Mouse (Mus musculus) cerebellum, postnatal 36 days (tissue): ENCODE data around the gene Llcfc1.

Source experiments
- DNase-seq, 2 experiments: peaks; one replicate each; pipeline ENCODE4 v3.0.0; 2021 to 2022; ENCODE audit warnings: mixed read lengths in 2 of 2

Gene Llcfc1

GRCm38 (mm10) chr6:41684131-41684530, at the start of gene Llcfc1:
Gene Llcfc1, plus strand, starts transcription at chr6:41684431.
- no peak for DNase-seq

DNA sequence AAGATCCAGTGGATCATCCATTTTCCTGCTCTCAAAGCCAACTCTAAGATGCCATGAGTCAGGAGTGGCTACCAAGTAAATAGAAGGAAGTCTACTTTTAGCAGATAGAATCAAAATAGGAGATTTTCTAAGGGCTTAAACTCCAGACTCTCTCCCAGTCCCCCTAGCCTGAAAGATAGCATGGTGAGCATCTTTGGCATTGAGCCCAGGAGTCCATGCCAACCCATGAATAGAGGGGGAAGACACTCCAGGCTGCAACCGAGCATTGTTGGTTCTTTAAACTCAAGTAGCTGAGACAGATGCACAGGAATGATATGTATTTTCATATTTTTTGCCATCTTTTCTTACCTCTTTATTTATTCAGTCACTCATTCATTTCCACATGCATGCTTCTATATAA, 49.0 kb upstream of the Llcfc1 start:
- no peak for DNase-seq

GRCm38 (mm10) chr6:41636178-41636577, 48.1 kb upstream of the Llcfc1 start, which contains the start of gene Trpv6:
Gene Trpv6, minus strand, starts transcription at chr6:41636405.
- DNase-seq: no peak

GRCm38 (mm10) chr6:41637393-41637792, 46.8 kb upstream of the Llcfc1 start:
- DNase-seq: no peak

- no peak for DNase-seq
These were observed 46.2 kb upstream of the Llcfc1 start for GRCm38 (mm10) chr6:41637927-41638506.

DNA sequence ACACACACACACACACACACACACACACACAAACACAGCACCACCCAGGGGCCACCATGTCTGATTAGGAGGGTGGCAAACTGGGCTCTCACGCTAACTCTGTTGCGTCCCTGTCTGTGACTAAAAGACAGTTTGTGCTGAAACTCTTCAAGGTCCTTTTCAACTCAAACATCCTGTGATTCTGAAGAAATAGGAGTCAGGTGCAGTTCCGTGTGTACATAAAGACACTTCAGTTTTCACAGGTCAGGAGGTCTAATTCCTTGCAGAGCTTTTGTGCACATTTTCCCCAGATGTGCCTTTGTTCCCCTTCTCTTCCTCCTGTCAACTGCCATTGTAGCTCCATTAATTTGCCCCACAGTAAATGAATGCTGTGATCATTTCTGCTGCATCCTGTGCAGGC, 43.8 kb upstream of the Llcfc1 start:
- no peak for DNase-seq

DNA sequence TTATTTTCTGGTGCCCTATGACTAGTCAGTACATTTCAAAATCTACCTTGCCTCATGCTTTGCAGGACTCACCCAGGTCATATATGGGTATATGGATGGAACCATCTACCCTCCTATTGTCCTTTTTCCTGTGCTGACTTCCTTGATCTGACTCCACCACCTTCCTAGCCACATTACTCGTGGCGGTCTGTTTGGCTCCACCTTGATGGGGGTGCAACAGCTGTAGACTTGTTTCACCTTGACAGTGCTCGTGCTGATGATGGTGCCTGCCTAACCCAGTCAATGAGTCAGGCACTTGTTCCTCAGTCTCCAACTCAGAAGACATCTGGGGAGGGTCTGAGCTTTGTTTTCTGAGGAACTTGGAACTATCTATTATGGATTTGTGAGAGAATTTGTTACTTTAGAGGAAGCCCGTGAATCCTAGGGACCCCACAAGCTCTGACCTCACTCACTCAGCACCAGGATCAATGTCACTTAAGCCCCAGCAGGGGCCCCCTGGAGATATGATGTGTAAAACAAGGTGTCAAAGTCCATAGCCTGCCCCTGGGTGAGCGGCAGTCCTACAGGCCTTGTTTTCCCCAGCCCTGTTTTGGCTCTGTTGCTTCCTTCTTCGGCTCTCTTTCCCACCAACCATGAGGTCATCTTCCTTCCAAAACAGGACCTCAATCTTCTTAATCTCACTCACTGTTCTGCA, 42.9 kb upstream of the Llcfc1 start:
- DNase-seq: no peak

GRCm38 (mm10) chr6:41642765-41643164, 41.5 kb upstream of the Llcfc1 start:
- no peak for DNase-seq

- no peak for DNase-seq
These were observed 41.0 kb upstream of the Llcfc1 start for GRCm38 (mm10) chr6:41643227-41643626.

- no peak for DNase-seq
These were observed 38.0 kb upstream of the Llcfc1 start for GRCm38 (mm10) chr6:41646220-41646619.

- no peak for DNase-seq
These were observed 37.6 kb upstream of the Llcfc1 start for GRCm38 (mm10) chr6:41646672-41647071.

DNA sequence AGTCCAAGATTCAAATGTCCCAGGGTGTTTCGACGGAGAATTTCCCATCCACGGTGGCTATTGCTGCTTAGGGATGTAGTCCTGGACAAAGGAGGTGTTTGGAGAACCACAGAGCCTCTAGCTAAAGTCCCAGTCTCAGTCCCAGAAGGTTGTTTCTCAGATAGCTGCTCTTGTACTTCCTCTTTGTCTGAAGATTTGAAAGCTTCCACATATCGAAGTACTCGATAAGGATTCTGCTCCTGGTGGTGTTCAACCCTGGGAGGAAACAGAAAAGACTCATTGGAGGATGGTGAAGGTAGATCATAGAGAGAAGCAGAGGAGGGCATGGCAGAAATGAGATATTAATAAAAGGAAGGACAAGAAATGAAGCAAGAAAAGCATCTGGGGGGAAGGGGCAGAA, 31.1 kb upstream of the Llcfc1 start:
- no peak for DNase-seq

DNA sequence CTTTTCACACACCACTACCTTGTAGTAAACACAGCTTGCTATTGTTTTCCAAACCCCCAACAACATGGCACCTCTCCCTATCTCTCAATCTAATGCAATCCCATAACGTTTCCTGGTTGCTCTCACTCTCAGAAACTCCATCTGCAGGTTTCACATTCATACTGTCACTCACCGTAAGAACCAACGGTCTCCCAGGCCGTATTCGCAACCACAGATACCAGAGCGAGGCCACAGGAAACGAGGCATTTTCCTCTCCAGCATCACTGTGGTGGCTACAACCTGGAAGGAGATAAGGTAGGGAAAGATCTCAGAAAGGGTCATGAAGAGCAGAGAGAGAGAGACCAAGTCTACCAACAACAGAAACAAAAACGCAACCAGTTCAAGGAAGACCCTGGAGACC, 29.6 kb upstream of the Llcfc1 start:
- DNase-seq: no peak

DNA sequence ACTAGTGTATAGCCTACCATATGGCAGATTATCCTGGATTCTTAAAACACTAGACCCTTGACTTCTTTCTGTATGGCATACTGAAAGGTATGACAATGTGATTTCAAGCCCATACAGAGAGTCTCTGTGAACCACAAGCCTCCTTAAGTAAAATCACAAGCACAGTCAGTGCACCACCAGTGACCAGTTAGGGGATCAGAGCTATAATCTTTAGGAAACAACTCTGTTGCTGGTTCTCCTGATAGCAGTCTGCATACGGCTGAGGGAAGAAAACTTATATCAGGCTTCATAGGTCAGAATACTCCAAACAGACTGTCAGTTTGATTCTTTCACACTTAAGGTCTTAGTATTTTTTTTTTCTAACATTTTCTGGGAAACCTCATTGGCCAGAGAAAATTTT, 25.7 kb upstream of the Llcfc1 start:
- no peak for DNase-seq

GRCm38 (mm10) chr6:41662320-41662719, 21.9 kb upstream of the Llcfc1 start:
- DNase-seq: no peak

DNA sequence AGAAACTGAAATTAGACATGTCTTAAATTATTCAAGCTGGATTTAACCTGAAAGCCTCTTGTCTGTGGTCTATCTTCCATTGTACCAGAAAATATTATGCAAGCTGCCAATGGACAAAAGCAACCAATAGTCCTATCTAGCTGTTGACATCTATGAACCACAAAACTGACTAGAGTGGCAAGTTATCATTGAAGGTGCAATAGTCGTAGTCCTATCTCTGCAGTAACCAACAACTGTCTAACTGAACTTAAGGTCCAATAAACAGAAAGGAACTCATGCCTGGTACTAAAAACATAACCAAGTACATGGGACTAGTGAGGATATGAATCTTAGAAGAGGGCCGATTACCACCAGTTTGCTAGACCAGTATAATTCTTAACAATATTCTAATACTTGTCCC, 7.7 kb upstream of the Llcfc1 start:
- no peak for DNase-seq

DNA sequence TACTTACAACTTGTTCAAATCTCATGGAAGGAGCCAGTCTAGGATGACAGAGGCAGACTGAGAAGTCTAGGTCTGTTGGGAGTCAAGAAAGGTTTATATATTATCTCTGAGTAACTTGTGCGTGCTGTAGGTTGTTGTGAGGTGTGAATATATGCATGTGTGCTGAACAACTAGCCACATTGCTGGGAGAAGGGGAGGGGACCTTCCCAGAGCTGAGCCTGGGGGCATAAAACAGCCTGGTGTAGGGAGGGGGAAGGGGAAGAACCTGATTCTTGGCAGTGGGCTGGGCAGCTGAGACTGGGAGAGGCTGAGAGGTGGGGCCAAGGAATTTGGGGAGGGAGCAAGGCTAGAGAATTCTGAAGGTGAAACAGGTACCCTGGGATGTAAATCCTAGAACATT, 3.6 kb upstream of the Llcfc1 start, which contains the start of gene Trpv5:
Gene Trpv5, minus strand, starts transcription at position 101 of the 400 bp plus-strand sequence.
- no peak for DNase-seq

DNA sequence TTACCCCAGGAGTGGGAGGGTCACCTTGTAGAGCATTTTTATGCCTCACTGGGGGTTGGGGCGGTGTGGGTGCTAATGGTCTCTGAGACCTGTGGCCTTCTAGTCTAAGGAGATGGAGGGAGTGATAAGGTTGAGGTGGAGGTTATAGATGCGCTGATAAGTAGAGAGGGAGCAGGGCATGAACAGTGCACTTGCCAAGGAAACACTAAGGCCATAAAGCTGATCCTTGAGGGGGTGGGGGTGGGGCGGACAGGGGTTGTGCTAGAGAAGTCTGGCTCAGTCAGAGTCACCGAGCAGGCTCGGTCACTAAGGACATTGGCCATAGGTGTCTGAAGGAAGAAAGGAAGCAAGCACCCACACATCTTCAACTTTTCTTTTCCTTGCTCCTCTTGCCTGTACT, 2.6 kb upstream of the Llcfc1 start:
- no peak for DNase-seq

GRCm38 (mm10) chr6:41684911-41685310, 680 bp downstream of the Llcfc1 start:
- DNase-seq: no peak

- no peak for DNase-seq
These were observed 1.4 kb downstream of the Llcfc1 start for GRCm38 (mm10) chr6:41685596-41685995.

DNA sequence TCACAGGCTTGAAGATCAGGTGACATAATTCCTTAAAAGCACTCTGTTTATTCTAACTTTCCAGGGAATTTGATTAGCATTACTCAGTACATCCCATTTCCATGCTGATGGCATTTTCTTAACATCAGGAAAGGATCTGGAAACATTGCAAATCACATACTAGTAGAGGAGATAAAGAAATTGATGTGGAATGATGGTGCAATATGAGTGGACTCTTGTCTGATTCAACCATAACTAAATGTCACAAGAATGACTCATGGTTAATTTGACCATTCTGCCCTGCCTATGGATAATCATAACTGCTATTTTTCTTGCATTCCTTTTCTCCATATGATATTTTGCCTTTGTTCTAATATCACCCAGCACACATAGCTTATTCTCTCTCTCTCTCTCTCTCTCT, 8.0 kb downstream of the Llcfc1 start:
- DNase-seq: no peak

- no peak for DNase-seq
These were observed 10.2 kb downstream of the Llcfc1 start for GRCm38 (mm10) chr6:41694407-41694806.

GRCm38 (mm10) chr6:41701245-41701644, 17.0 kb downstream of the Llcfc1 start:
- no peak for DNase-seq

DNA sequence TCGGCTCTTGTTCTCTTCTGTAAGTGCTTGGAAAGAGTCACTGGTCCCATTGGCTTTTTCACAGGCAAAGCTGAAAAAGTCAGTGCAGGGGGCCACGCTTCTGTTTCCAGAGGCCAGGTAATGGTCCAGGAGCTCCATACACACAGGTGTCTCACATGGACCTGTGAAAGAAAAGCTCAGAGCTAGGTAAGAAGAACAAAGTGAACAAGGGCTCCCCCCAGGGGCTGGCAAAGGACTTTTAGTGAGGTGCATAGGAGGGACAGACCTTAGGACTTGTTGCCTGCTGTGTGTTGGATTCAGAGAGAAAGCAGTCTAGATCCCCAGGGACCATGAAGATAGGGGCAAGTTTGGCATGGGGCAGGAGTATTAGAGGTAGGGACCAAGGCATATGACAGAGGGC, 18.7 kb downstream of the Llcfc1 start:
- no peak for DNase-seq

DNA sequence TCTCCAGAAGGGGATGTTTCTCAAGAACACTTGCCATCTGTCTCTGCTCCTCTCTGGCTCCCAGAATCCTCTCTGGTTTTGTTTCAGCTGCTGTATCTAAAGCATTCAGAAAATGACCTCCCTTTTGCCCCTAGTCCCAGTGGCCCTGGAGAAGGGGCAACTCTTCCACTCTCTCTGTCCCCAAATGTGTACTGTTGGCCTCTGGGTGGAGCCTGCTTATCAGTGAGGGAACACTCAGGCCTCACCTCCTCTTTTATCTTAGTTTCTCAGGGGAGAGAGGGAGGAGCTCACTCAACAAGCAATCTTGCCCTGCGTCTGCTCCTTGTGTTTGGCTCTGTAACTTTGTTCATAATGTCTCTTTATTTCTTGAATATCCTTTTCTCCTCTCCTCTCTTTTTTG, 19.9 kb downstream of the Llcfc1 start, which contains the start of gene Kel:
Gene Kel, minus strand, starts transcription at position 217 of the 400 bp plus-strand sequence.
- no peak for DNase-seq
